8 mouse cellular contexts compared by ENCODE assay signal in genomic region chr2:30415157-30415935, GRCm38 (mm10). TPM values are rescaled to one million over a fixed set of nuclear protein-coding genes. Genes with fewer than 3 reads are reported as not detected.
DNase-seq lines count a peak whose midpoint lies in the region; ATAC-seq and TF ChIP-seq lines count a peak whose summit lies in the region.

Gene Crat, minus strand, starts transcription at chr2:30415813.

- H3K4me3 ChIP-seq in forebrain, embryonic 11.5 days (ENCODE audit: low read depth, low read length), result peak within 1 kb of the TSS; percentile 88
- peak within 1 kb of the TSS; percentile 98 for H3K4me3 ChIP-seq in heart, embryonic 15.5 days
- H3K4me3 ChIP-seq in liver, embryonic 16.5 days (ENCODE audit: low read depth, low read length), result peak within 1 kb of the TSS; percentile 99
- H3K4me3 ChIP-seq in neural tube, embryonic 13.5 days, result peak within 1 kb of the TSS; percentile 81
- H3K4me3 ChIP-seq in testis, adult 2 months (ENCODE audit: control insufficient read depth, low read depth, low read length), result peak within 1 kb of the TSS; percentile 96

- peak; percentile 90 for ATAC-seq in forebrain, embryonic 11.5 days (replicated peaks; ENCODE audit: low FRiP score)
- ATAC-seq in heart, embryonic 15.5 days (replicated peaks; ENCODE audit: insufficient number of reproducible peaks, insufficient read depth, low FRiP score, low read depth), result peak; percentile 90
- peak; percentile 90 for ATAC-seq in liver, embryonic 16.5 days (ENCODE audit: low read depth)
- peak; percentile 91 for ATAC-seq in neural tube, embryonic 13.5 days (ENCODE audit: low read depth)

- peaks cover 16% of the 10 kb centered on the region for H3K4me1 ChIP-seq in forebrain, embryonic 11.5 days (replicated peaks; ENCODE audit: control insufficient read depth, insufficient read depth, low read length)
- H3K4me1 ChIP-seq in heart, embryonic 15.5 days (replicated peaks), result peaks cover 70% of the 10 kb centered on the region
- H3K4me1 ChIP-seq in liver, embryonic 16.5 days (ENCODE audit: control insufficient read depth, low read depth, low read length), result peaks cover 39% of the 10 kb centered on the region
- peaks cover 58% of the 10 kb centered on the region for H3K4me1 ChIP-seq in neural tube, embryonic 13.5 days (replicated peaks)
- peaks cover 22% of the 10 kb centered on the region for H3K4me1 ChIP-seq in testis, adult 2 months (ENCODE audit: control insufficient read depth, insufficient read depth, low read length)

- H3K4me2 ChIP-seq in forebrain, embryonic 11.5 days (ENCODE audit: low read depth, low read length, severe bottlenecking), result peak within 1 kb of the TSS; percentile 94
- peak within 1 kb of the TSS; percentile 75 for H3K4me2 ChIP-seq in heart, embryonic 15.5 days
- peak within 1 kb of the TSS; percentile 88 for H3K4me2 ChIP-seq in liver, embryonic 16.5 days (ENCODE audit: low read depth, low read length)
- peak within 1 kb of the TSS; percentile 75 for H3K4me2 ChIP-seq in neural tube, embryonic 13.5 days

- no peaks in the 10 kb centered on the region for H3K36me3 ChIP-seq in forebrain, embryonic 11.5 days (ENCODE audit: control insufficient read depth, insufficient read depth, low read length)
- peaks cover 15% of the 10 kb centered on the region; the same call in 1 of the 2 replicates for H3K36me3 ChIP-seq in heart, embryonic 15.5 days
- H3K36me3 ChIP-seq in liver, embryonic 16.5 days (ENCODE audit: control insufficient read depth, insufficient read depth), result no peaks in the 10 kb centered on the region
- H3K36me3 ChIP-seq in neural tube, embryonic 13.5 days, result peaks cover 15% of the 10 kb centered on the region; the same call in 1 of the 2 replicates
- H3K36me3 ChIP-seq in testis, adult 2 months (ENCODE audit: control insufficient read depth, insufficient read depth, low read length), result peaks cover 2% of the 10 kb centered on the region

- 1% methylated on average over 58 of the region's 58 CpGs for WGBS in forebrain, embryonic 11.5 days
- WGBS in heart, embryonic 15.5 days, result 1% methylated on average over 58 of the region's 58 CpGs
- WGBS in liver, embryonic 16.5 days (ENCODE audit: insufficient replicate concordance), result under 1% methylated on average over 56 of the region's 58 CpGs
- WGBS in neural tube, embryonic 13.5 days, result under 1% methylated on average over 53 of the region's 58 CpGs

- peak within 1 kb of the TSS; percentile 96 for H3K9ac ChIP-seq in forebrain, embryonic 11.5 days (ENCODE audit: low read length)
- peak within 1 kb of the TSS; percentile 96 for H3K9ac ChIP-seq in heart, embryonic 15.5 days
- peak within 1 kb of the TSS; percentile 100 for H3K9ac ChIP-seq in liver, embryonic 16.5 days (ENCODE audit: low read depth, low read length)
- peak within 1 kb of the TSS; percentile 90 for H3K9ac ChIP-seq in neural tube, embryonic 13.5 days

- H3K27ac ChIP-seq in forebrain, embryonic 11.5 days (ENCODE audit: low read depth, low read length), result peak within 1 kb of the TSS; percentile 97
- H3K27ac ChIP-seq in heart, embryonic 15.5 days, result peak within 1 kb of the TSS; percentile 99
- peak within 1 kb of the TSS; percentile 97 for H3K27ac ChIP-seq in liver, embryonic 16.5 days (ENCODE audit: low read length)
- peak within 1 kb of the TSS; percentile 98 for H3K27ac ChIP-seq in neural tube, embryonic 13.5 days (replicated peaks)
- H3K27ac ChIP-seq in testis, adult 2 months (ENCODE audit: control insufficient read depth, insufficient read depth, low read depth, low read length), result peak within 1 kb of the TSS; percentile 99

- H3K27me3 ChIP-seq in forebrain, embryonic 11.5 days (ENCODE audit: control insufficient read depth, insufficient read depth, low read length), result no peaks in the 10 kb centered on the region
- H3K27me3 ChIP-seq in heart, embryonic 15.5 days, result no peaks in the 10 kb centered on the region
- no peaks in the 10 kb centered on the region for H3K27me3 ChIP-seq in liver, embryonic 16.5 days (ENCODE audit: control insufficient read depth, insufficient read depth, low read depth, low read length)
- H3K27me3 ChIP-seq in neural tube, embryonic 13.5 days, result no peaks in the 10 kb centered on the region
- H3K27me3 ChIP-seq in testis, adult 2 months (ENCODE audit: control insufficient read depth, insufficient read depth, low read length), result no peaks in the 10 kb centered on the region

- TF ChIP-seq POLR2A in testis, adult 2 months (IDR thresholded peaks at IDR 0.05; ENCODE audit: control insufficient read depth, low read depth, low read length), result no peak; the same call in none of the 2 replicates

- DNase-seq in ES-CJ7 (ENCODE audit: low read depth, low spot score), result peak; percentile 80
- peak; percentile 74 for DNase-seq in c-Kit-positive CD71-positive TER-119-negative erythroid progenitor cells, embryonic 14.5 days (ENCODE audit: low read depth)
- peak; percentile 91 for DNase-seq in forebrain, embryonic 11.5 days (ENCODE audit: low spot score)
- DNase-seq in kidney, postnatal 36 days, result peak; percentile 98

- H3K9me3 ChIP-seq in forebrain, embryonic 11.5 days (ENCODE audit: control insufficient read depth, low read length), result no peaks in the 10 kb centered on the region
- no peaks in the 10 kb centered on the region for H3K9me3 ChIP-seq in heart, embryonic 15.5 days (replicated peaks)
- H3K9me3 ChIP-seq in liver, embryonic 16.5 days (replicated peaks; ENCODE audit: control insufficient read depth, low read length), result no peaks in the 10 kb centered on the region
- H3K9me3 ChIP-seq in neural tube, embryonic 13.5 days, result no peaks in the 10 kb centered on the region

- no peak for TF ChIP-seq CTCF in testis, adult 2 months (IDR thresholded peaks at IDR 0.05; ENCODE audit: control insufficient read depth, insufficient read depth, insufficient replicate concordance, low read depth, low read length)

RNA-seq across cellular contexts. Expression of gene Crat, which starts in this region (rescaled TPM):
- 25.8 and 30.0 TPM in 2 replicates for polyA plus RNA-seq in forebrain, embryonic 11.5 days (2014; fragmentation: Nextera tagmentation; extraction: Ambion mirVana)
- polyA plus RNA-seq in heart, embryonic 15.5 days (2015; fragmentation: Nextera tagmentation; extraction: Ambion mirVana), result 108 and 109 TPM in 2 replicates
- polyA plus RNA-seq in liver, embryonic 16.5 days (2015; fragmentation: Nextera tagmentation; extraction: Ambion mirVana), result 24.2 and 31.3 TPM in 2 replicates
- polyA plus RNA-seq in neural tube, embryonic 13.5 days (2015; fragmentation: Nextera tagmentation; extraction: Ambion mirVana), result 22.2 and 23.0 TPM in 2 replicates
- polyA plus RNA-seq in testis, adult 2 months (2012; rRNA removed), result 591 and 623 TPM in 2 replicates

Comparison
In these comparisons a context has a peak if more than half of its experiments do, and no peak if none do; other contexts are left out.
1. Peak in every context shown above with its lines: DNase-seq, ATAC-seq, H3K4me3 ChIP-seq and H3K27ac ChIP-seq.